Mouse (Mus musculus): ENCODE results near the gene Acacb. TPM values are rescaled to one million over a fixed set of nuclear protein-coding genes. Genes with fewer than 3 reads are reported as not detected.

Acacb gene
- polyA plus RNA-seq, 1 experiment from 2014 or later, result 1.3 TPM

DNA sequence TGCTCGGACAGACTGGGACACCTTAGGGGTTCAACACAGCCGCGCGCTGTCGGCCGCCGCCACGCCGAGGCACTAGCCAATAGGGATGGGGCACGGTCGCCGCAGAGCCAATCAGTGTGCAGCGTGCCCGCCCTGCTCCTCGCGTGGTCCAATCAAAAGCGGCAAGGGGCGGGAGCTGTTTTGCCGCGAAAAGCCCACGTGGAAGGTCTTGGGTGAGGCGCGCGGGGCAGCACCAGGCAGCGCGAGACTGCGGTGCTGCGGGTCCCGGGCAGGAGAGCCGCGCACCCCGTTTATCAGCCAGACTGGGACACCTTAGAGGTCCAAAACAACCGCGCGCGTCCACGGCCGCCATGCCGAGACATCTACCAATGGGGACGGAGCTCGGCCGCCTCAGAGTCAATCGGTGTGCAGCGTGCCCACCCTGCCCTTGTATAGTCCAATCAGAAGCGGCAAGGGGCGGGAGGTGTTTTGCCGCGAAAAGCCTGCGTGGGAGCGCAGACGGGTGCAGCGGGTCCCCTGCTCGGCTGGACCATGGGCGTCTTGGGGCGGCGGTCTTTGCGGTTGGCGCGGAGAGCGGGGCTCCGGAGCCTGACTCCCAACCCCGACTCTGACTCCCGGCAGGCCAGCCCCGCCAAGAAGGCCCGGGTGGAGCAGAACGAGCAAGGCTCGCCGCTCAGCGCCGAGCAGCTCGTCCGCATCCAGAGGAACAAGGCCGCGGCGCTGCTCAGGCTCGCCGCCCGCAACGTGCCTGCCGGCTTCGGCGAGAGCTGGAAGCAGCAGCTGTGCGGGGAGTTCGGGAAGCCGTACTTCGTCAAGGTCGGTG is 15.4 kb upstream of the Acacb start:
- Histone ChIP-seq H3K4me1 (replicated peaks; ENCODE audit: control insufficient read depth, insufficient read depth) (peaks cover 5% of the 10 kb centered on the region; the same call in 1 of the 2 replicates), H3K4me3 (ENCODE audit: low read depth, low read length) (peak overlapping the region; percentile 58), H3K9me3 (ENCODE audit: control insufficient read depth, low read length) (no peaks in the 10 kb centered on the region), H3K27ac (replicated peaks) (peak overlapping the region; percentile 87), H3K36me3 (ENCODE audit: control insufficient read depth, insufficient read depth, low read length) (no peaks in the 10 kb centered on the region), H3K9ac (ENCODE audit: low read length) (peak overlapping the region; percentile 61), H3K4me2 (replicated peaks; ENCODE audit: low read depth) (peak overlapping the region; percentile 100), H3K27me3 (ENCODE audit: control insufficient read depth, insufficient read depth, low read length) (no peaks in the 10 kb centered on the region)
- WGBS, result under 1% methylated on average over 79 of the region's 87 CpGs
- TF ChIP-seq EP300 (optimal IDR thresholded peaks at IDR 0.05) (peak; percentile 95), CTCF (IDR thresholded peaks at IDR 0.05; ENCODE audit: low read depth) (no peak)
- DNase-seq (ENCODE audit: low spot score), result peak; percentile 93
- ATAC-seq (ENCODE audit: low FRiP score, low TSS enrichment), result peak; percentile 95

DNA sequence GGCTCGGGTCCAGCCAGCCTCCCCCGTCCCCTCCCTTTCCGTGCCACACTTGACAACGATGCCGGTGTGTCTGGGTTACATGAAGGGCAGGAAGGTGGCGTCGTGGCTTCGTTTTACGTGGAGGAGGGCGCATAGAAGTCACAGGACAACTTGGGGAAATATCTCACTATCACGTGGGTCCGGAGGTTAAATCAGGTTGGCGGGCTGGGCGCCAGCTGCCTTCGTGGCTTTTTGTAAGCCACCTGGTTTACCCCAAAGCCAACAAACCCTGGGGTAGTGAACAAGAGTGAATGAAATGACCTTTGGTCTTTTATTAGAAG is 14.9 kb upstream of the Acacb start:
- under 1% methylated on average over 15 of the region's 15 CpGs for WGBS
- TF ChIP-seq EP300 (optimal IDR thresholded peaks at IDR 0.05), result no peak
- 0 out of 2 replicates have a peak, but pooled peaks have one; percentile 10 for TF ChIP-seq CTCF (IDR thresholded peaks at IDR 0.05; ENCODE audit: low read depth)
- peak overlapping the region; percentile 58 for H3K4me3 ChIP-seq (ENCODE audit: low read depth, low read length)
- ATAC-seq (ENCODE audit: low FRiP score, low TSS enrichment) (no peak), DNase-seq (ENCODE audit: low spot score) (peak; percentile 82)
- peak overlapping the region; percentile 87 for H3K27ac ChIP-seq (replicated peaks)
- peak overlapping the region; percentile 61 for H3K9ac ChIP-seq (ENCODE audit: low read length)
- peaks cover 5% of the 10 kb centered on the region; the same call in 1 of the 2 replicates for H3K4me1 ChIP-seq (replicated peaks; ENCODE audit: control insufficient read depth, insufficient read depth)
- no peaks in the 10 kb centered on the region for H3K9me3 ChIP-seq (ENCODE audit: control insufficient read depth, low read length)
- no peaks in the 10 kb centered on the region for H3K36me3 ChIP-seq (ENCODE audit: control insufficient read depth, insufficient read depth, low read length)
- no peaks in the 10 kb centered on the region for H3K27me3 ChIP-seq (ENCODE audit: control insufficient read depth, insufficient read depth, low read length)
- peak overlapping the region; percentile 100 for H3K4me2 ChIP-seq (replicated peaks; ENCODE audit: low read depth)

GRCm38 (mm10) chr5:114132841-114133240 is 13.5 kb upstream of the Acacb start:
- H3K9me3 ChIP-seq (ENCODE audit: control insufficient read depth, low read length), result no peaks in the 10 kb centered on the region
- ATAC-seq (ENCODE audit: low FRiP score, low TSS enrichment) (no peak), DNase-seq (ENCODE audit: low spot score) (no peak)
- no peak overlapping the region for H3K4me2 ChIP-seq (replicated peaks; ENCODE audit: low read depth)
- whole genome bisulfite sequencing, result 90% methylated on average over 6 of the region's 6 CpGs
- H3K4me1 ChIP-seq (replicated peaks; ENCODE audit: control insufficient read depth, insufficient read depth), result peaks cover 5% of the 10 kb centered on the region; the same call in 1 of the 2 replicates
- no peaks in the 10 kb centered on the region for H3K36me3 ChIP-seq (ENCODE audit: control insufficient read depth, insufficient read depth, low read length)
- no peak overlapping the region for H3K9ac ChIP-seq (ENCODE audit: low read length)
- no peak for TF ChIP-seq CTCF (IDR thresholded peaks at IDR 0.05; ENCODE audit: low read depth)
- TF ChIP-seq EP300 (optimal IDR thresholded peaks at IDR 0.05), result no peak
- H3K27me3 ChIP-seq (ENCODE audit: control insufficient read depth, insufficient read depth, low read length), result no peaks in the 10 kb centered on the region
- H3K27ac ChIP-seq (replicated peaks), result no peak overlapping the region
- no peak overlapping the region for H3K4me3 ChIP-seq (ENCODE audit: low read depth, low read length)

DNA sequence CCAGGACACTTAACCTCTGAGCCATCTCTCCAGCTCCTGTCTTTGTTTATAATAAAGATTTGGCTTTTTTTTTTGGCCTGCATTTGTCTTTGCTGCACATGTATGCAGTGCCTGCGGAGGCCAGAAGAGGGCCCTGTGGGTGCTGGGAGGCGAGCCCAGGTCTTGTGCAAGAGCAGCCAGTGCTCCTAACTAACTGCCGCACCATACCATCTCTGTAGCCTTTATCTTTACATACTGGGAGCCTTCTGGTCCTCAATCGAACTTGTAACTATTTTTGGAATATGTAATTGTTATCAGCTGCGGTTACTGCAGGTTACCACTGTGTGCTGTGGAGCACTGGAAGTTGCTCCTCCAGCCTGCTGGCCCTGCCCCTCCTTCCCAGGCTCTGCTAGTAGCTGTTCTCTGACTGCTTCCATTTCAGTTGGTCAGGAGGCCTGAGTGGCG is 12.2 kb upstream of the Acacb start:
- ATAC-seq (ENCODE audit: low FRiP score, low TSS enrichment), result peak; percentile 31; the same call in 1 of the 2 replicates
- TF ChIP-seq EP300 (optimal IDR thresholded peaks at IDR 0.05) (no peak), CTCF (IDR thresholded peaks at IDR 0.05; ENCODE audit: low read depth) (peak; percentile 81)
- no peaks in the 10 kb centered on the region for H3K36me3 ChIP-seq (ENCODE audit: control insufficient read depth, insufficient read depth, low read length)
- 40% methylated on average over 6 of the region's 6 CpGs for WGBS
- no peaks in the 10 kb centered on the region for H3K9me3 ChIP-seq (ENCODE audit: control insufficient read depth, low read length)
- H3K27me3 ChIP-seq (ENCODE audit: control insufficient read depth, insufficient read depth, low read length), result no peaks in the 10 kb centered on the region
- 0 out of 2 replicates have a peak overlapping the region, but pooled peaks have one; percentile 8 for H3K27ac ChIP-seq (replicated peaks)
- no peak overlapping the region for H3K4me2 ChIP-seq (replicated peaks; ENCODE audit: low read depth)
- no peak overlapping the region for H3K9ac ChIP-seq (ENCODE audit: low read length)
- no peak overlapping the region for H3K4me3 ChIP-seq (ENCODE audit: low read depth, low read length)
- peak; percentile 83 for DNase-seq (ENCODE audit: low spot score)
- H3K4me1 ChIP-seq (replicated peaks; ENCODE audit: control insufficient read depth, insufficient read depth), result 0 out of 2 replicates have a peak, but pooled peaks cover 5% of the 10 kb centered on the region

GRCm38 (mm10) chr5:114135516-114135915 is 10.8 kb upstream of the Acacb start:
- Histone ChIP-seq H3K9ac (ENCODE audit: low read length) (no peak overlapping the region), H3K27me3 (ENCODE audit: control insufficient read depth, insufficient read depth, low read length) (no peaks in the 10 kb centered on the region), H3K4me1 (replicated peaks; ENCODE audit: control insufficient read depth, insufficient read depth) (0 out of 2 replicates have a peak, but pooled peaks cover 5% of the 10 kb centered on the region), H3K4me2 (replicated peaks; ENCODE audit: low read depth) (no peak overlapping the region), H3K9me3 (ENCODE audit: control insufficient read depth, low read length) (no peaks in the 10 kb centered on the region), H3K4me3 (ENCODE audit: low read depth, low read length) (no peak overlapping the region), H3K27ac (replicated peaks) (no peak overlapping the region), H3K36me3 (ENCODE audit: control insufficient read depth, insufficient read depth, low read length) (no peaks in the 10 kb centered on the region)
- ATAC-seq (ENCODE audit: low FRiP score, low TSS enrichment) (no peak), DNase-seq (ENCODE audit: low spot score) (no peak)
- no peak for TF ChIP-seq CTCF (IDR thresholded peaks at IDR 0.05; ENCODE audit: low read depth)
- no peak for TF ChIP-seq EP300 (optimal IDR thresholded peaks at IDR 0.05)
- WGBS, result 86% methylated on average over 10 of the region's 10 CpGs
